Mouse (Mus musculus) frontal cortex, postnatal 25 days (tissue): ENCODE results near the gene Usp49.

Experiments used
- DNase-seq, 2 experiments: peaks; one replicate each; pipeline ENCODE4 v3.0.0; 2022; ENCODE audit warnings: low spot score in 2 of 2

Gene Usp49

GRCm38 (mm10) chr17:47693671-47694441, 63.4 kb downstream of the Usp49 start:
- no peak for DNase-seq

DNA sequence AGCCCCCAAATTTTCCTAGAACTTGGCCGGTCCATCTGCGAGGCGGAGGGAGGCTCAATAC, 63.8 kb downstream of the Usp49 start, which contains the start of gene Gm21981:
Gene Gm21981 (minus strand): TSS at position 14 of the 61 bp plus-strand sequence.
- DNase-seq: no peak

- DNase-seq: peak; percentile 92 to 96
Measured at GRCm38 (mm10) chr17:47694503-47695336, 64.2 kb downstream of the Usp49 start, which contains the start of gene Prickle4. Prickle4 (minus strand) TSS chr17:47694736.

DNA sequence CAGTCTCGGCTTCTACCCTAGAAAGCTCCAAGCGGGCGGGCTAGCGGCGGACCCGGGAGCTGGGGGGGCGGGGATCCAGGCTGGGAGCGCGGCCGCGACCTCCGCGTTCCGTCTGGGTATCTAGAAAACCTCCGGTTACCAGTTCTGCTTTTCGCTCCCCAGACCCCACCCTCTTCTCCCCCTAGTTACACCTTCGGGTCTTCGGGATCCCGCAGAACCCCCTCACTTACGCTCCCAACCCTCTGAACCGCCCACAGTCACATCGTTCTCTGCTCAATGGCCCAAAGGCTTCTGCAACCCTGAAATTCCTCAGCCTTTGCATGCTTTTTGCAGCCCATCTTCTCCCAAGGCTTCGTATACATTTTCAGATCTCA, 64.8 kb downstream of the Usp49 start:
- DNase-seq: no peak

DNA sequence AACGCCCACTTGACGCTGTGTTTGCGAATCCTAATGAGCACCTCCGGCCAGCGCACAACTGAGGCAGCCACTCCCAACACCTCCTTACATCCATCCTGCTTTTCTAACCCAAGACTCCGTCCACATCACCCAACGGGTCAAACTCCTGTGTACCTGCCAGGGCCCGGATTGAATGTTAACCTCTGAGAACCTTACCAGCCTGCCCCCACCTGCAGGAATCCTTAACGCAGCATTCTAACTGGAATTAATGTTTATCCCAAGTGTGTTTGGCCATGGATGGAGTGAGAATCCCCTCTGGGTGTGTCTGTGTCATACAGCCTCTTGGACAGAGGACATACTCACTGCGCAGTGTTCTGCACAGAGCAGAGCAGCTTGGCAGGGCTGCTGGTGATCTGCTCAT, 67.7 kb downstream of the Usp49 start:
- no peak for DNase-seq

DNA sequence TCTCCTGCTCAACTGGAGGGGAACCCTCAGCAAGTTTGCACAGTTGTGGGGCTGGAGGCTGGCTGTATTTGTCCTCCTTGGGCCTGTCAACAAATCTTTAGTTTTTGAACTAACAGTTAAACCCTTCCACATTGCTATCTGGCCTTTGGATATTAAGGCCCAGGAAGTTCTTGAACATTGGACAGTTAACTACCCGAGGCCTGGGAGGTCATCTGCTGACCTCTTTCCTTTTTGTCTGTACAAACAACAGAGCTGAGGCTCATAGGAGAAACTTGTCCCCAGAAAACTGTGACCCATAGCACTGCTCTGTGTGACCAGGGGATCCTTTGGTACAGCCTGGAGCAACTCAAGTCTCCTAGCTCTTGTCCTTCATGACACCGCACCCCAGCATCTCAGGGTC, 68.6 kb downstream of the Usp49 start:
- no peak for DNase-seq

DNA sequence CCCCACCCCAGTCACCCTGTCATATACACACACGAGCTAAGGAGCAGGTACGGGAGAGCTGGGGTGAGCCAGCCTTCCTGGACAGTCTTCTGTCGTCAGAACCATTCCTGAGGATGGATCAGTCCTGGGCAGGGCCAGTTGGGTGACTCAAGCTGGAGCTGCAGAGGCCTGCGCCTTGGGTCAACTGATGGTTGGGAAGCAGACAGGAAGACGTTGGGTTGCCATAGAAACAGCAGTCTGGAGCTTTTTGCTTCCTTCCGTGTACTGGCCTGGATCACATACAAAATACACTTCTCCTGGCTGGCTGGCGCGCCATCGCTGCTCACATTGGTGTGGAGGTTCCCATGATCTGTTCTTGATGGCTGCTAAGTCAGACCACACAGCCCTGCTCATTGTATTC, 71.3 kb downstream of the Usp49 start:
- DNase-seq: no peak

DNA sequence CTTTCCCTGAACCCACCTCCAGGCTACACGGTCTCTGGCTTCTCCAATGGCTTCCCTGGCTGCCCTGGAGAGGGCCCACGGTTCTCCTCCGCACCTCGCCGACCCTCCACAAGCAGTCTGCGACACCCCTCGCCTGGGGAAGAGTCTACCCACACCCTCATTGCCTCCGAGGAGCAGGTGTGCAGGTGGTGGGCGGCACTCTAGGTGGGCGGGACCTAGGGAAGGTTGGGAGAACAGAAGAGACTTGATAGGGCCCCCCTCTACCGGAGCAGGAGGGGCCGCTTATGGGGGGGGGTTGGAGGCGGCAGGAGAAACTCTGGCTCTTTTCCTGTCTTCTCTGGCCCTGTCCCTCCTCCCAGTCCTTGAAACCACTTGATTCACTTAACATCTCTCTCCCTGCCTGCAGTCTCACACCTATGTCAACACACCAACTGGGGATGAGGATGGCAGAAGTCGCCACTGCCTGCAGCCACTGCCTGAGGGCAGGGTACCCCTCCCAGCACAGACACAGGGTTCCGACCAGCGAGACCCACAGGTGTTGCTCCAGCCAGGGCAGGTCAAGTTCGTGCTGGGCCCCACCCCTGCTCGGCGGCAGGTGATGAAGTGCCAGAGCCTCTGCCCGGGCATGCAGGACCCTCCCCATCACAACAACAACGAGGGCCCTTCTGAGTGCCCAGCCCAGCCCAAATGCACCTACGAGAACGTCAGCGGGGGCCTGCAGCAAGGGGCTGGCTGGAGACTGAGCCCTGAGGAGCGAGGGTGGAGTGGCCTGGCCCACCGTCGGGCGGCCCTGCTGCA, 72.3 kb downstream of the Usp49 start:
- DNase-seq: no peak

GRCm38 (mm10) chr17:47703556-47703955, 73.1 kb downstream of the Usp49 start:
- no peak for DNase-seq

DNA sequence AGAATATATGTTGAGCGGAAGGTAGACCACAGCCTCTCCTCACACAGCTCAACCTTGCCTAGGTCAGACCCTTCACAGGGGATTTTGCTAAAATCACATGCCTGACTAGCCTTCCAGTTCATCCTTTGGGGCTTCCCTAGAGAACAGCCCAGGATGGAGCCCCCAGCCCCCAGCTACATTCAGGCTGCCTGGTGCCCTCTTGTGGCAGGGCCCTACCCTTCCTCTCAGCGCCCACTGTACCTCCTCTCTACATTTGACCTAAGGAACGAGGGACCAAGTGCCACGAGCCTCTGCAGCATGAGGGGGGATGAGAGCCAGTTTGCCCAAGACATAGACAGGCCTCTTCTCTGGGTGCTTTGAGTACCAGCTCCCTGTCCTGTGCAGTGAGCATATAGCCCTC, 74.2 kb downstream of the Usp49 start:
- DNase-seq: no peak

- no peak for DNase-seq
Measured at GRCm38 (mm10) chr17:47706196-47706595, 75.7 kb downstream of the Usp49 start.

GRCm38 (mm10) chr17:47707961-47708360, 77.5 kb downstream of the Usp49 start:
- no peak for DNase-seq

DNA sequence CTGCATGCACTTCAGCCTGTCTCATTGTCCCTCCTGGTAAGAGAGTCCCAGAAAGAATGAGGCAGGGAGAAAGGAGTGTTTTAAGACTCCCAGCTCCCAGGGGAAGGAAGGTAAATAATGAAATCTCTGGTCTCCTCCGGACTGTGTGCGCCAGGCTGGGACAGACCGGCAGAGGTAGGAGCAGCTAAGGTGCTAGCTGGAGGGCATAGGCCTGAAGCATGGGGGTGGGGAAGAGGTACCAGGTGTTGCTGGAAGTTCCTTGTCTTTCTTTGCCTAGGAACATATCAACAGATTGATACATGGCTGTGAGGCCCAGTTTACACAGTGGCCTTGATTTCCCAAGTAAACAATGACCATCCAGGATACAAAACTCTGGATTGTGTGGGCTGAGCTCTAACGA, 78.5 kb downstream of the Usp49 start:
- no peak for DNase-seq

DNA sequence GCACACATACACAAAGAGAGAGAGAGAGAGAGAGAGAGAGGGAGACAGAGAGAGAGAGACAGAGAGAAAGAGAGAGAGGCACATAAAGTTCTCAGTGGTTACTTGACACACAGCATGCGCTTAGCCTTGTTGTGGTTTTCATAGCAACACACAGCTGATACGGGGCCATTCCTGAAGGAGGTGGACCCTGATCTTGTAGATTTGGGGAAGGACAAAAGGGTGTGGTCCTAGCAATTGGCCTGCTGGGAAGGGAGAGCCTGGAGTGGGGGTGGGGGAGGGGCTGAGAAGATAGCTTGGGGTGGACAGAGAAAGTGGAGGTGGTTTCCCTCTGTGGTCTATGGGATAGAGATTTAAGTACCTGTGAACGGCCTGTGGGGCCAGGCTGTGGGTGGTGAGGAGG, 79.5 kb downstream of the Usp49 start:
- DNase-seq: no peak

- DNase-seq: no peak
Measured at GRCm38 (mm10) chr17:47711883-47712282, 81.4 kb downstream of the Usp49 start.

DNA sequence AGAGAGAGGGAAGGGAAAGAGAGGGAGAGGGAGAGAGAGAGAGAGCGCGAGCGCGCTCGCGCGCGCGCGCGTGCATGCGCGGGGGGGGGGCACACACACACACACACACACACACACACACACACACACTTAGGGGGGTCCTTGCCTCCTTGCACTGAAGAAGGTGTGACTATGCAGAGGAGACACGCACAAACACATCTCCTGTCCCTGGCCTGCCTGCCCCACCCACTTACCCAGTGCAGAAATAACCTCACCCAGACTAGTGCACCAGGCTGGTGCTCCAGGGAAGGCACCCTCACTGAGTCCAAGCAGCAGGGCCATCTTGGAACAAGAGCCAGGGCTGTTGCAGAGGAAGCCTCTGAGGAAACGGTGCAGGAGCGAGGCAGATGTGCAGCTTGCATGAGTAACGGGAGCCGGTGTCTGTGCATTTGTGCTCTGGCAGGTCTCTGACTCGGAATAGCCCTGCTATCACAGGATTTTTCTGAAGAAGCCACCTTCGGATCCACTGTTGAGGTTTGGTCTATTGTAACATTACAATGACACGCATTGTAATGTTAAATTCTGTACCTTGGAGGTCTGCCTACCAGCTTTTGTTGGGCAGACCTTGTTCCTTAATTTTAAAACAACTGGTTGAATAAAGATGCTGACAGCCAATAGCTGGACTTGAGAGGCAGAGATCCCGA, 82.5 kb downstream of the Usp49 start:
- no peak for DNase-seq

GRCm38 (mm10) chr17:47715037-47715436, 84.5 kb downstream of the Usp49 start:
- DNase-seq: no peak

DNA sequence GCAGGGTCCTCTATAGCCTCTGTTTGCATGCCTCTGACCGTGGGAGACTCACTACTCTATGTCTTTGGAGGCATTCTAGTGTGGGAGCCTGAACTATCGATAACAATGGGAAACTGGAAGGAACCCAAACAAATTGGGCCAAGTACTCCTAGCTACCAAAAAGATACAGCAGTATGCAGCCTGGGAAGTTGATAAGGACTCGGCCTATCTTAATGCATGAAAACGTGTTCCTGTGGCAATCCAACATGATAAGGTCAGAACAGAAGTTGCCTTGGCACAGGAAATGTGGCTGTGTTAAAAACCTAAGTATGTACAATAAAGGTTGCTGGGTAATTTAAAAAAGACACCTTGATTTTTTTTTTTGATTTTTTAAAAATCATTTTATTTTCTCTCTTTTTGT, 90.7 kb downstream of the Usp49 start:
- no peak for DNase-seq

DNA sequence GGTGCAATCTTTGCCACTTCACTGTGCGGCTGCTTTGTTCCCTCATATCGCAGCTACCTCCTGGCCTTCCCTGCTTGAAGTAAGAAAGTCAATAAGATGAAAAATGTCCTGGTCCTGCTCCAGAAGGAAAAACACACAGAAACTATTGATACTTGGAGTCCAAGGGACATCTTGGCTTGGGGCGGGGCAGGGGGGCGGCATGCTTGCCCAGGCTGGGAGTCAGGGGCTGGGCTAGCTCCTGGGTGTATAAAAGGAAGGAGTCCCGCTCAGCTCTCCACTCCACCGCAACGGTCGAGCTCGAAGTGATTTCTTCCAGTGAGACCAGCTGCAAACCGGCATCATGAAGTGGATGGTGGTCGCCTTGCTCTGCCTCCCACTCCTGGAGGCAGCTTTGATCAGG, 96.1 kb downstream of the Usp49 start, which contains the start of gene Pgc:
Gene Pgc (plus strand): TSS at position 277 of the 400 bp plus-strand sequence.
- no peak for DNase-seq

GRCm38 (mm10) chr17:47730633-47731575, 100.4 kb downstream of the Usp49 start:
- DNase-seq: no peak

GRCm38 (mm10) chr17:47735553-47736100, 105.1 kb downstream of the Usp49 start:
- DNase-seq: no peak
